Mouse (Mus musculus): Measurements from ENCODE around the gene Slc35g3. TPM values are rescaled to one million over a fixed set of nuclear protein-coding genes. Genes with fewer than 3 reads are reported as not detected.
A peak's percentile ranks its signal among the peaks of the same experiment; 100 is the strongest.

The Slc35g3 gene
- total and polyA plus RNA-seq, 2 experiments from 2014 or later: not detected

DNA sequence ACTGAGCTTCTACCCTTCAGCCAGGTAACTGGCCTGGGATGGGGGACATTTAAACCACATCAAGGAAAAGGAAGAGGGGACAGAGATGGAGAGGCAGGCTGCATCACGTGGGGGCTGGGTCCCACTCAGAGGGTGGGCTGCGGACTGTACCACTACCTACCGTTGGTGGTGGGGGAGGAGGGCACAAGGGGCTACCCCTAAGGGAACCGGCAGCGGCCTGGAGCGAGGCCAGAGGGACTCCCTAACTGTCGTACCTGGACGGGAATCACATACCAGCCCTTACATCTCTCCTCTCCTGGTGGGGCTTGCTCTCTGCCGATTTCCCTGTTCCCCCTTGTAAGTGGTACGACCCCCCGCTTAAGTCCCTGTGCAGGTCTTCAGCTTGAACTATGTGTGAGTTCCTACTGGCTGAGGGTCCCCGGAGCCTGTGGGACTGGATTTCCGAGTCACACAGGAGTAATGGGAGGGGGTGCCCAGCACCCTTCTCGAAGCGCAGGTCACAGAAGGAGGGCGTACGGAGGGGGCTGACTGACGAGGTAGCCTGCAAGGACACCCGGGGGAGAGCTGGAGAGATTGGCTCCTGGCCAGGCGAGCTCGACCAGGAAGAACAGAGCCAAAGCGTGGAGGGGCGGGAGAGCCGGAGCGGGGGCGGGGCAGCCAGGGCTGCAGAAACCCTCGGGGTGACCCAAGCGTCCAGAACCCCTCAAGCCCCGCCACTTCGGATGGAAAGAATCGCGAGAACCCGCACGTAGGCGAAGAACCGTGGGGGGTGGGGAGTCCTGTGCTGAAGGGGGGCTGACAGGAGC is 38.8 kb upstream of the Slc35g3 start:
- no peak overlapping the region for H3K27ac ChIP-seq (ENCODE audit: low read depth)
- peaks cover 29% of the 10 kb centered on the region for H3K27me3 ChIP-seq (ENCODE audit: control insufficient read depth, insufficient read depth, low read length)
- H3K9me3 ChIP-seq (replicated peaks; ENCODE audit: control insufficient read depth, low read length): no peaks in the 10 kb centered on the region
- H3K4me1 ChIP-seq (ENCODE audit: control insufficient read depth, insufficient read depth): peaks cover 43% of the 10 kb centered on the region
- peak overlapping the region; percentile 57 for H3K4me3 ChIP-seq (ENCODE audit: low read depth, low read length)
- WGBS: under 1% methylated on average over 36 of the region's 36 CpGs
- peak overlapping the region; percentile 84 for H3K4me2 ChIP-seq (ENCODE audit: low read depth, low read length)
- no peak for TF ChIP-seq EP300 (IDR thresholded peaks at IDR 0.05; ENCODE audit: low read depth)
- TF ChIP-seq CTCF (IDR thresholded peaks at IDR 0.05; ENCODE audit: low read depth): no peak
- peak overlapping the region; percentile 38; the same call in 1 of the 2 replicates for H3K9ac ChIP-seq (replicated peaks; ENCODE audit: low read depth, low read length)
- ATAC-seq (ENCODE audit: insufficient read depth, low read depth) (peak; percentile 28; the same call in 1 of the 2 replicates), DNase-seq (ENCODE audit: low spot score) (peak; percentile 60)
- H3K36me3 ChIP-seq (replicated peaks; ENCODE audit: control insufficient read depth, insufficient read depth, low read length): no peaks in the 10 kb centered on the region

DNA sequence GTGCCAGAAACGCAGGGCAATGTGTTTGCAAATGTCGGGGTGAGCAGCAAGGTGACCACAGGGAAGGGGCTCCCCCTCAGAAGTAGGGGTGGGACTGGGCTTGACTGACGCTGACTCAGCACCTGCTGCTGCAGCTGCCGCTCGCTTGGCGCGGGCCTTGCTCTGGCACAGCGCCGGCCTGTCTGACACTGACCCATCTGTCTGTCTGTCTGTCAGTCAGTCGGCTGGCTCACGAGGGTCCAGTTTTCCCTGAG is 38.3 kb upstream of the Slc35g3 start:
- Histone ChIP-seq H3K27me3 (ENCODE audit: control insufficient read depth, insufficient read depth, low read length) (peaks cover 24% of the 10 kb centered on the region), H3K4me3 (ENCODE audit: low read depth, low read length) (peak overlapping the region; percentile 57; the same call in 1 of the 2 replicates), H3K27ac (ENCODE audit: low read depth) (no peak overlapping the region), H3K9ac (replicated peaks; ENCODE audit: low read depth, low read length) (no peak overlapping the region), H3K36me3 (replicated peaks; ENCODE audit: control insufficient read depth, insufficient read depth, low read length) (no peaks in the 10 kb centered on the region), H3K4me2 (ENCODE audit: low read depth, low read length) (peak overlapping the region; percentile 84), H3K9me3 (replicated peaks; ENCODE audit: control insufficient read depth, low read length) (no peaks in the 10 kb centered on the region), H3K4me1 (ENCODE audit: control insufficient read depth, insufficient read depth) (peaks cover 43% of the 10 kb centered on the region)
- WGBS: 7% methylated on average over 11 of the region's 11 CpGs
- DNase-seq (ENCODE audit: low spot score) (no peak), ATAC-seq (ENCODE audit: insufficient read depth, low read depth) (no peak)
- no peak for TF ChIP-seq EP300 (IDR thresholded peaks at IDR 0.05; ENCODE audit: low read depth)

DNA sequence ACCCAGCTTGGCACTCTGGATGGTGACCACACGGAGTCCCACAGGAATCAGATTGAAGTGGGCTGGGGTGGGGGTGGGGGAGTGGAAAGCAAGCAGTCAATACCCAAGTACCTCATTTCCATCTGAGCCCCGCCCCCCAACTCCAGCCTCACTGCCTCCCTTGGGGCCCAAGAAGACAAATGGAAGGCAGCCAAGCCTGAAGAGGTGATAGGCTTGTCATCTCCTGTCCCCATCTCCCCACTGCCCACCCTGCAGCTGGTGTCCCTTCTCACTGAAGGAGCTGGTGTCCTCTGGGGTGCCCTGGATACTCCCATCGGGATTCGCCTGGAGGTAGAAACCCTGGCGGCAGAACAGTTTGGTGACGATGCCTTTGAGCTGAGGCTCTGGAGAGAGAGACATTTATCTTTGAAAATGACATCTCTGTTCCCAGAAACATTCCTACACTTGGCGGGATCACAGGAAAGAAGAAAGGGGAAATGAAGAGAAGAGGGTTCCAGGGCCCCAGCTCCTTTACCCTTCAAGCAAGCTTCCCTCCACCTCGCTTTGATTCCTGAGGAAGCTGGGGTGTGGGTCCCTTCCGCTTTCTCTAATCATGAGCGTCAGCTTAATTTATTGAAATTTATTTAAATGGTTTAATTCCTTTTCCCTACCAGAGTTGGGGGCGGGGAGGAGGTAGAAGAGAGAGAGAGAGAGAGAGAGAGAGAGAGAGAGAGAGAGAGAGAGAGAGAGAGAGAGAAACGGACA is 37.8 kb upstream of the Slc35g3 start:
- no peak overlapping the region for H3K27ac ChIP-seq (ENCODE audit: low read depth)
- TF ChIP-seq CTCF (IDR thresholded peaks at IDR 0.05; ENCODE audit: low read depth) (no peak), EP300 (IDR thresholded peaks at IDR 0.05; ENCODE audit: low read depth) (no peak)

DNA sequence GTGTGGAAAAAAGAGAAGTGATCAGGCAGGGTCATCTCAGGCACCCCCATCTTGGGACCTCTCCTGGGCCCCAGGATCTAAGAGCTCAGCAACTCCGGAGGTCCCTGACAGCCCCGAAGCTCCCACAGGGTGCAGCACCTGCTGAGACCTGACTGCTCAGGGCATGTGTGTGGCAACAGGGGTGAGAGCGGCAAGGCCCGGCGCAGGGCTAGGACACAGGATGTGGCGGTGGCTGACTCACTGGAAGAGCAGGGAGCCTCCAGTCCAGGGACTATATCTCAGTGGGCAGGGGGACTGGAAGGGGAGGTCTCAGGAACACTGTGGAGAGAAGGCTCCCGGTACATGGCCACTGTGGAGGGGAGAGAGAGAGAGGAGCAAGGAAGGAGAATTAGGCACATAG is 36.2 kb upstream of the Slc35g3 start:
- no peak overlapping the region for H3K4me3 ChIP-seq (ENCODE audit: low read depth, low read length)
- H3K27ac ChIP-seq (ENCODE audit: low read depth): no peak overlapping the region
- DNase-seq (ENCODE audit: low spot score) (no peak), ATAC-seq (ENCODE audit: insufficient read depth, low read depth) (no peak)
- H3K9ac ChIP-seq (replicated peaks; ENCODE audit: low read depth, low read length): no peak overlapping the region
- peaks cover 32% of the 10 kb centered on the region for H3K4me1 ChIP-seq (ENCODE audit: control insufficient read depth, insufficient read depth)
- WGBS: 77% methylated on average over 7 of the region's 7 CpGs
- no peaks in the 10 kb centered on the region for H3K9me3 ChIP-seq (replicated peaks; ENCODE audit: control insufficient read depth, low read length)
- H3K36me3 ChIP-seq (replicated peaks; ENCODE audit: control insufficient read depth, insufficient read depth, low read length): no peaks in the 10 kb centered on the region
- H3K4me2 ChIP-seq (ENCODE audit: low read depth, low read length): no peak overlapping the region
- TF ChIP-seq CTCF (IDR thresholded peaks at IDR 0.05; ENCODE audit: low read depth) (no peak), EP300 (IDR thresholded peaks at IDR 0.05; ENCODE audit: low read depth) (no peak)
- peaks cover 19% of the 10 kb centered on the region for H3K27me3 ChIP-seq (ENCODE audit: control insufficient read depth, insufficient read depth, low read length)

More for the DNA sequence above, 37.8 kb upstream of the Slc35g3 start:
- Histone ChIP-seq H3K9me3 (replicated peaks; ENCODE audit: control insufficient read depth, low read length) (no peaks in the 10 kb centered on the region), H3K4me2 (ENCODE audit: low read depth, low read length) (0 out of 2 replicates have a peak overlapping the region, but pooled peaks have one; percentile 84), H3K4me3 (ENCODE audit: low read depth, low read length) (no peak overlapping the region), H3K4me1 (ENCODE audit: control insufficient read depth, insufficient read depth) (peaks cover 40% of the 10 kb centered on the region), H3K36me3 (replicated peaks; ENCODE audit: control insufficient read depth, insufficient read depth, low read length) (no peaks in the 10 kb centered on the region), H3K27me3 (ENCODE audit: control insufficient read depth, insufficient read depth, low read length) (peaks cover 19% of the 10 kb centered on the region), H3K9ac (replicated peaks; ENCODE audit: low read depth, low read length) (no peak overlapping the region)
- DNase-seq (ENCODE audit: low spot score) (no peak), ATAC-seq (ENCODE audit: insufficient read depth, low read depth) (no peak)
- WGBS: 38% methylated on average over 11 of the region's 12 CpGs

DNA sequence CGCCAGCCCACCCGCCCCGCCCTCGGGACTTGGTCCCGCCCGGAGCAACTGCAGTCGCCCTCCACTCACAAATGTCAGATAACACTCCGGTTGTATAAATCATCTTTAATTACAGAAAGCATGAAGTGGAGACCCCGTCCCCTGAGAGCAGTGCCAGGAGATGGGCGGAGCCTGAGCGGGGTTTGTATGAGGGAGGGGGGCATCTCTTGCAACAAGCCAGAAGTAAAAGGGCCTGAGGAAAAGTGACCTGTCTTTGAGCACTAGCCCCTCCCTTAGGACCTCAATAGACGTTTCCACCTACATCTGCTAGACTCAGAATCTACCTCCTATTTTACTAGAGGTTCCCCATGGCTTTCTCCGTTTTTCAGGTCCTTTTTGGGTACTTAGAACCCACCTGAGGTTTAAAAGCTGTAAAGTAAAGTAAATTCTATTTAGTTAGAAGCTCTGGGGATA is 34.2 kb upstream of the Slc35g3 start:
- Histone ChIP-seq H3K36me3 (replicated peaks; ENCODE audit: control insufficient read depth, insufficient read depth, low read length) (no peaks in the 10 kb centered on the region), H3K9me3 (replicated peaks; ENCODE audit: control insufficient read depth, low read length) (no peaks in the 10 kb centered on the region), H3K4me2 (ENCODE audit: low read depth, low read length) (peak overlapping the region; percentile 85), H3K4me3 (ENCODE audit: low read depth, low read length) (peak overlapping the region; percentile 54), H3K27ac (ENCODE audit: low read depth) (no peak overlapping the region), H3K4me1 (ENCODE audit: control insufficient read depth, insufficient read depth) (peaks cover 18% of the 10 kb centered on the region; the same call in 1 of the 2 replicates), H3K27me3 (ENCODE audit: control insufficient read depth, insufficient read depth, low read length) (0 out of 2 replicates have a peak, but pooled peaks cover 5% of the 10 kb centered on the region), H3K9ac (replicated peaks; ENCODE audit: low read depth, low read length) (peak overlapping the region; percentile 47; the same call in 1 of the 2 replicates)
- WGBS: 4% methylated on average over 13 of the region's 13 CpGs
- TF ChIP-seq CTCF (IDR thresholded peaks at IDR 0.05; ENCODE audit: low read depth) (no peak), EP300 (IDR thresholded peaks at IDR 0.05; ENCODE audit: low read depth) (no peak)
- DNase-seq (ENCODE audit: low spot score) (no peak), ATAC-seq (ENCODE audit: insufficient read depth, low read depth) (no peak)

All from heart, postnatal 0 days (tissue).